Mouse (Mus musculus) layer of hippocampus, adult 8-10 months (tissue): Measurements from ENCODE around the gene Ccdc24. TPM values are rescaled to one million over a fixed set of nuclear protein-coding genes. Genes with fewer than 3 reads are reported as not detected.

Experiments
- DNase-seq, 2 experiments: peaks; one replicate each; pipeline ENCODE4 v3.0.0; 2022; ENCODE audit warnings: low spot score in 2 of 2
- total RNA-seq, 4 experiments: library from RNA; stranded (reverse); gene quantifications; 2 replicates each; pipeline ENCODE4 v1.2.4; 2022

Gene Ccdc24
- total RNA-seq, 4 experiments from 2014 or later: 0.72 to 1.1 (median 0.83) TPM

GRCm38 (mm10) chr4:117891738-117892161 lies 19.4 kb upstream of the Ccdc24 start, which contains the start of gene Dph2:
TSS of gene Dph2 (minus strand) at chr4:117892032.
- DNase-seq: peak; percentile 78 to 87

GRCm38 (mm10) chr4:117890750-117891149 lies 18.4 kb upstream of the Ccdc24 start:
- no peak for DNase-seq

- DNase-seq: no peak
Measured at GRCm38 (mm10) chr4:117890031-117890430, 17.7 kb upstream of the Ccdc24 start.

- no peak for DNase-seq
Measured at GRCm38 (mm10) chr4:117889471-117889870, 17.1 kb upstream of the Ccdc24 start.

DNA sequence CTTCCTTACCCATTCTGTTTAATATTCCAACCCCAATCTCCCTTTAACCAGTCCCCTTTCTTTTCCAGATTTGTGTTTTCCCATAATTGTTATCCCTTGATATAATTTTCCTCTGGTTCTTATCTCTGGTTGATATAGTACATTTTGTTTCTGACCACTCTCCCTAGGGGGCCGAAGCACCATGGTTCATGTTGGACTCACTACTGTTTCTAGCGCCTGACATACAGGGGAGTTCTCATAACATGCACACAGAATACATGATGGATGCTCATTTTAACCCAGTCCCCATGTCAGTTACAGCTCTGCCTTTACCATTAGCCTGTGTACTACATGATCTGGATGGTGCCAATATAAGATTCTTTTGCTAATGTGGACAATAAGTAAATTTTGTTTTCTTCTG lies 15.6 kb upstream of the Ccdc24 start:
- DNase-seq: no peak

DNA sequence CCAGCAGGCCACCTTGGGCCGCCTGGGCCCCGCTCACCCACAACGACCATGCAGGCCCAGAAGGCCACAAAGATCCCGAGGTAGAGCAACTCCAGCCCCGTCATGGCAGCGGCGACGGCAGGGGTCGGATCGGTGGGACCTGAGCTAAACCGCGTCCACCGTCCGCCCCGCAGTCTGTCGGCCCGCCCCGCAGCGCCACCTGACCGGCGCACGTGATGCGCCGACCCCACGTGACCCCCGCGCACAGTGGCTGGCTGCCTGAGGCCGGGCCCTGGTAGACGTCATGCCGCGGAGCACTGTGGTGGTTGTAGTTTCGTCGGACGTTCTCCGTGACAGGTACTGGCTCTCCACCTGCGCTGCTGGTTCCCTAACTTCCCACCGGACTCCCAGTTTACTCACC lies 14.8 kb upstream of the Ccdc24 start, which contains the start of gene Atp6v0b:
Gene Atp6v0b (minus strand): TSS at position 201 of the 400 bp plus-strand sequence.
- DNase-seq: peak; percentile 92 to 95

GRCm38 (mm10) chr4:117886644-117887043 lies 14.3 kb upstream of the Ccdc24 start:
- DNase-seq: no peak

GRCm38 (mm10) chr4:117885994-117886393 lies 13.6 kb upstream of the Ccdc24 start:
- DNase-seq: no peak

DNA sequence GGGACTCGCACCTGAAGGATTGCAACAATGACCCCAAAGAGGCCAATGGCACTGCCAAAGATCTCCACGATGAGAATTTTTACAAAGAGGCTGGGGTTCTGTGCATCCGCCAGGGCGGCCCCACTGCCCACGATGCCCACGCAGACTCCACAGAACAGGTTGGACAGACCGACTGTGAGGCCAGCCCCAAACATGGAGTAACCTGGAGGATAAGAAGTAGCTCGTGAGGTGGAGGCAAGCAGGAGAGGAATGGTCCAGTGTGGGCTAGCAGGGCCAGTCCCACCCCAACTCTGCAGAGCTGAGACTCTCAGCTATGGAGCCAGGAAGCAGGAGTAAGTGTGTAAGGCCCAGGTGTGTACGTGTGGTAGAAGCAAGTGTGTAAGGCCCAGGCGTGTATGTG lies 12.7 kb upstream of the Ccdc24 start:
- DNase-seq: no peak

GRCm38 (mm10) chr4:117884146-117884545 lies 11.8 kb upstream of the Ccdc24 start:
- no peak for DNase-seq

GRCm38 (mm10) chr4:117882701-117883691 lies 10.6 kb upstream of the Ccdc24 start, which contains the start of gene B4galt2:
TSS of gene B4galt2 (minus strand) at chr4:117883487.
- peak in 1 of 2 experiments; percentile 52 for DNase-seq

DNA sequence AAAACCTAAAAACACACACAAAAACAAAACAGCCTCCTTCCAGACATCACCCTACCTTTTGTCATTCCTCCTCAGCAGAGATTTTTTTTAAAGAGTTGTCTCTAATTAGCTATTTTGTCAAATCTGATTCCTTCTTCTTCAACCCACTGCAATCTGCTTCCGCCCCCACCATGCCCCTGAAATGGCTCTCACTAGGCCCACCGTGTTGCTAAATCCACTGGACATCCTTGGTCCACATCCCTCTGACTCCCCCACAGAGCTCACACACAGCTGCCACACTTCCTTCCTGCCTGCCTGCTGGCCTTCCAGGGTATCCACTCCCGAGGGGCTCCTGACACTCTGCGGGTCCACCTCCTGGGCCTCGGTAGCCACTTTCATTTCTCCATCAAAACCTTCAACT lies 6.3 kb upstream of the Ccdc24 start:
- DNase-seq: no peak

DNA sequence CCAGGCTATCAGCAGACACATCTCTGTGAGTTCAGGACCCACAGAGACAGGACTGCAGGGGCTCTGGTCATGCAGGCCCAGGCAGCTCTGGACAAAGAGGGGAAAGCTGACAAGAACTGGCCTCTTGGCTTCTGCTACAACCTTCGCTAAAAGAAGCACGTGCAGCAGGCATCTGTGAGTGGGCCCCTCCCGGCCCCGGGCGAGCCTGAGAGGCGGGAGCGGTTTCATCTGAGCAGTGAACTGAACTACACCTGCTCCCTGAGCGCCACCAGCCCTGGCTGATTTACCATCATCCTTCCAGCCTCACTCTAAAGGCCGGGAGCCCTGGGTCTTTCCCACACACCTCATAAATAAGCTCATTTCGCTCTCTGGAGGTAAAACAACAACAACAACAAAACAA lies 5.9 kb upstream of the Ccdc24 start:
- no peak for DNase-seq

GRCm38 (mm10) chr4:117873615-117874014 lies 1.3 kb upstream of the Ccdc24 start:
- DNase-seq: no peak

GRCm38 (mm10) chr4:117871787-117872186 lies 570 bp downstream of the Ccdc24 start:
- no peak for DNase-seq

DNA sequence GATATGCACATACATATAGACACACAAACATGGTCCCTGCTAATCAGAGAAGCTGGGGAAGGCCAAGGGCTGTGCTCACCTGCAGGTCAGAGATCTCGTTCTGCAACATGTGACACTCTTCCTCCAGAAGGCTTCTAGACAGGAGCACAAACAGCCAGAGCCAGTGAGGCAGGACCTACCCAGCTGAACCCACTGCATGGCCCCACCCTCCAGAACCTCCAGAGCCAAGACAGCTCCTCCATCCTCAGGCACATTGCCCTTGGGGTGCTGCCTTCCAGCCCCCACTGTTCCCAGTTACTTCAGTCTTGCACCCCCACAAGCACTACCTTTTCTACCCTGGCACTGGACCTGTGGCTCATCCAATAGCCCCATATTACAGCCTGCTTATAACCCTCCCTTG lies 1.9 kb downstream of the Ccdc24 start:
- no peak for DNase-seq

DNA sequence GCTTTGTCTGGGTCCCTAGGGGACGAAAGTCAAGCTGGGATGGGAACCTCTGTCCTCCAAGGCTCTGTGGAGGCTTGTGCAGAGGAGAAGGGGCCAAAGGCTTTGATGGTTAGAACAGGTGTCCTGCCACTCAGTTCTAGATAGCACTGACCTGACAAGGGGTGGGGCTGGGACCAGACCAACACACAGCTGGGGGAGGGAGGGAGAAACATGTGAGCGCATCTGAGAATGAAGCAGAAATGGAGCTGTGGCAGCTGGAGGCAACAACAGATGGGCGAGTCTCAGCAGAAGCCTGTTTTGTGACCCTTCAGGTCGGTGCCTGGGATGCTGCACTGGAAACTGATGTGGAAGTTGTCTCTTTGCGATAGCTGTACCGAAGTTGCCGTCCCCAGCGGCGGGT lies 3.0 kb downstream of the Ccdc24 start:
- no peak for DNase-seq

- peak in 1 of 2 experiments; percentile 54 for DNase-seq
Measured at GRCm38 (mm10) chr4:117867823-117868222, 4.5 kb downstream of the Ccdc24 start.

DNA sequence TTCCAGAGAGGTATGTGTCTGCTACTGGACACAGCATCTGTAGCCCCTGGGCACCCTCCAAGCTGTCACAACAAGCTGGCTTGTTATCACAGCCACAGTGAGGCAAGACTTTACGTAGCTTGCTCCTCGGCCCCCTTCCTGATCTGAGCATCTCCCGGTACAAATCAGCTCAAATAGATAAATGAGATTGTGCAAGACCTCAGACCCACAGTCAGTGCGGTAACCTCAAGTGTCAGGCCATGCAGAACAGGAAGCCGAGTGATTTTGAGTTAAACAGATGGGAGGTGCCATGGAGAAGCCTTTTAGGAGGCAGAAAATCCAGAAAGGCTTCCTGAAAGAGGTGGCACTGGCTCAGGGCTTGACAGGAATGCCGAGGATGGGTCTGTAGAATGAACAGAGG lies 5.4 kb downstream of the Ccdc24 start:
- DNase-seq: no peak

DNA sequence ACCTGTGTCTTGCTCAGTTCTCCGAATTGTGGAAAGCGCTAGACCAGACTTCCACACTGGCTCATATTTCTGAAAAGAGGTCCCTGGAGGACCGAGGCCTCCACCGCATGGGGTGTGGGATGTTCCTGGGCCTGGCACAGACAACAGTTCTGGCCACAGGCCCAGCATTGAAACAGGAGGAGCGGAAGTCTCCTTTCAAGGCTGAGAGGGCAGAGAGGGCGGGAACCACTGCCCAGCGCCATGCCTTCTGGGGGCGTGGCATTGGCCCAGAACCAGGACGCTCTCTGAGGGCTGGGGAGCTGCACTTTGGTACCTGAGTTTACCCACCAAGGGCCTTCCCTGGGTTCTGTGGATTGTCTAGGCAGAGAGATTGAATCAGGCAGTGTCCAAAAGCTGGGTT lies 6.3 kb downstream of the Ccdc24 start:
- DNase-seq: no peak

GRCm38 (mm10) chr4:117862823-117863222 lies 9.5 kb downstream of the Ccdc24 start:
- peak; percentile 47 to 69 for DNase-seq

DNA sequence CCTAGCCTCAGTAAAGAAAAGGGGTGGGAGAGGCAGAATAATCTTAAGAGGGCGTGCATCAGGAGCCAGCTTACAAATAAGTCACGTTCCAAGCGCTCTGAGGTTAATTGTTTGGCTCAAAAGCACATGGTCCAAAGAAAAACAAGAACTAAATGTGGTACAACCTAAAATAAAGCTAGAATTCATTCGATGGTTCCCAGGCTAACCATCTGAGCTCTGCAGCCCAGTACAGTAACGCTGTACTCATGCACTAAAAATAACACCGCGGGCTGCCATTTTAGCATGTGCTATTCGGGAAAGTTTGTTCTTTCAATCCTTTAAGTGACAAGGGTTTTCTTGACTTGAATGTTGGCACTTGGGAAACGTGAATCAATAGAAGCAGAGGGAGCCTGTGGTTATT lies 11.8 kb downstream of the Ccdc24 start:
- DNase-seq: no peak

- peak; percentile 53 to 64 for DNase-seq
Measured at GRCm38 (mm10) chr4:117858794-117859193, 13.6 kb downstream of the Ccdc24 start.
